Comparison of ENCODE assay signal across 9 mouse cellular contexts in the genomic region with DNA sequence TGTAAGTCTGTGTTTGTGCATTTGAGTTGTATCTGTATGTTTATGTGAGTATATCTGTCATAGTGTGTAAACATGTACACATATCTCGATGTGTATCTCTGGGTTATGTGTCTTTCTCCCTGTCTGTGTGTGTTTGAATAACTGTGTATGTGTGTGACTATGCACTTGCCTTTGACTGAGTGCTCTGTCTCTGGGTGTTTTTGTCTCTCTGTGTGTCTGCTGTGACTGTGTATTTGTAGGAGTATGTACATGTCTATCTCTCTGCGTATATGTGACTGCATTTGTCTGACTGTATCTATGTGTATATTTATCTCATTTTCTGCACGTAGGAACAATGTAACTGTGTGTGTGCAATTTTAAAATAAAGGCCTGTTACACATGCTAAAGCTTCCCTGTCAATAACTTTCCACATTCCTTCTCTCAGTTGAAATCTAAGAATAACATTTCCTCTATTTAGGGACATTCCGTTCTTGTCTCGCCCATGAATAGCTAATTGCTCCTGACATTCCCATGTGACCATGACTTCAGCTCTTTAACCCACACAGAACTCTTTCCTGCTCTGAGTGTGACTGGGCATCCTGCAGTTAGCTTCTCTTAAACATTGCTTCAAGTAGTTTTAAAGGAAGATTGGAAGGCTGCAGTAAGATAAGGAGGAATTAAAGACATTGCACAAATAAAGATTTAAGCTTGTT.
A peak's percentile ranks its signal among the peaks of the same experiment; 100 is the strongest.
DNase-seq lines count a peak whose midpoint lies in the region; ATAC-seq and TF ChIP-seq lines count a peak whose summit lies in the region.
"Had no signal": no experiment of that assay in that cellular context is flagged by ENCODE, and none has a peak within 500 bp of the region (broad histone marks: within the 10 kb centered on the region; RNA-seq: fewer than 3 reads in every experiment).

No protein-coding gene starts in this region.

- peak overlapping the region; percentile 98 for H3K27ac ChIP-seq in kidney, adult 2 months (ENCODE audit: insufficient read depth, low read depth, low read length)
- no peak overlapping the region for H3K27ac ChIP-seq in hindbrain, embryonic 16.5 days (ENCODE audit: low read depth, low read length)
- H3K27ac ChIP-seq: neural tube, embryonic 12.5 days had no signal

- DNase-seq in kidney, adult 2 months = peak; percentile 82
- DNase-seq in kidney, postnatal 10 days = no peak
- DNase-seq in NIH3T3 (ENCODE audit: low read depth) = peak; percentile 72
- DNase-seq in heart, adult 11 months = peak; percentile 97
- peak; percentile 16 for DNase-seq in large intestine, adult 2 months (ENCODE audit: low read depth, low spot score)
- no peak for DNase-seq in thymus, postnatal 36 days
- DNase-seq in layer of hippocampus, postnatal 14 days (ENCODE audit: low spot score in 2 of 2) = no peak

- H3K4me2 ChIP-seq in hindbrain, embryonic 16.5 days (ENCODE audit: low read length) = no peak overlapping the region
- H3K4me2 ChIP-seq: neural tube, embryonic 12.5 days had no signal

- H3K9me3 ChIP-seq in hindbrain, embryonic 16.5 days (ENCODE audit: control insufficient read depth, low read length) = no peaks in the 10 kb centered on the region
- H3K9me3 ChIP-seq: neural tube, embryonic 12.5 days had no signal

- no peaks in the 10 kb centered on the region for H3K27me3 ChIP-seq in kidney, adult 2 months (replicated peaks; ENCODE audit: control insufficient read depth, insufficient read depth, low read length)
- H3K27me3 ChIP-seq in hindbrain, embryonic 16.5 days (replicated peaks; ENCODE audit: control insufficient read depth, insufficient read depth, low read length) = no peaks in the 10 kb centered on the region
- H3K27me3 ChIP-seq: neural tube, embryonic 12.5 days had no signal

- H3K9ac ChIP-seq in hindbrain, embryonic 16.5 days (ENCODE audit: low read depth, low read length) = no peak overlapping the region
- H3K9ac ChIP-seq: neural tube, embryonic 12.5 days had no signal

- H3K4me3 ChIP-seq in kidney, adult 2 months (ENCODE audit: insufficient read depth, low read depth, low read length) = no peak overlapping the region
- H3K4me3 ChIP-seq in hindbrain, embryonic 16.5 days (ENCODE audit: low read length) = no peak overlapping the region
- H3K4me3 ChIP-seq: neural tube, embryonic 12.5 days had no signal

- no peaks in the 10 kb centered on the region for H3K36me3 ChIP-seq in kidney, adult 2 months (ENCODE audit: control insufficient read depth, insufficient read depth, low read length)
- no peaks in the 10 kb centered on the region for H3K36me3 ChIP-seq in hindbrain, embryonic 16.5 days (ENCODE audit: control insufficient read depth, insufficient read depth, low read length)
- H3K36me3 ChIP-seq: neural tube, embryonic 12.5 days had no signal

- no peak for ATAC-seq in hindbrain, embryonic 16.5 days

- TF ChIP-seq CTCF in kidney, adult 2 months (conservative IDR thresholded peaks at IDR 0.05; ENCODE audit: insufficient read depth, insufficient read length, low read depth, low read length) = no peak

- TF ChIP-seq POLR2A in kidney, adult 2 months (IDR thresholded peaks at IDR 0.05; ENCODE audit: low read depth, low read length) = no peak

- 38% methylated on average over 5 of the region's 5 CpGs for WGBS in kidney, adult 2 months
- WGBS in large intestine, adult 2 months = 36% methylated on average over 5 of the region's 5 CpGs
- WGBS in hindbrain, embryonic 16.5 days = 61% methylated on average over 5 of the region's 5 CpGs

- peaks cover 9% of the 10 kb centered on the region; the same call in 1 of the 2 replicates for H3K4me1 ChIP-seq in kidney, adult 2 months (ENCODE audit: control insufficient read depth, insufficient read depth, low read length)
- no peaks in the 10 kb centered on the region for H3K4me1 ChIP-seq in hindbrain, embryonic 16.5 days (ENCODE audit: control insufficient read depth, insufficient read depth, low read depth, low read length)
- H3K4me1 ChIP-seq: neural tube, embryonic 12.5 days had no signal

Comparison
In these comparisons a context has a peak if more than half of its experiments do, and no peak if none do; other contexts are left out.
1. DNase-seq: peak in kidney, adult 2 months (single experiment), NIH3T3 (single experiment), heart, adult 11 months (single experiment) and large intestine, adult 2 months (single experiment); none in kidney, postnatal 10 days (single experiment), thymus, postnatal 36 days (0 of 2) and layer of hippocampus, postnatal 14 days (0 of 2).